Mouse (Mus musculus) liver, embryonic 14.5 days (tissue): ENCODE measurements around the gene Sp1. TPM values are rescaled to one million over a fixed set of nuclear protein-coding genes. Genes with fewer than 3 reads are reported as not detected.

Source experiments
- ATAC-seq: fragments of 200-750 bp; cut with Nextera tagmentation; 2 replicates; pipeline ENCODE4 v1.8.0; 2017; ENCODE audit warnings: moderate number of reproducible peaks, mild to moderate bottlenecking, moderate library complexity; ENCODE audit not compliant: insufficient read depth
- DNase-seq, 3 experiments: peaks; one replicate each; pipeline ENCODE4 v3.0.0-alpha.2; 2012 to 2013; ENCODE audit warnings: low read depth in 3 of 3, low spot score in 3 of 3
- H3K27ac ChIP-seq: fragments of 300-500 bp; sonication (generic); 2 replicates; pipeline ENCODE4 v1.5.1; 2014; ENCODE audit warnings: moderate library complexity, mild to moderate bottlenecking, control low read depth, inconsistent platforms
- H3K27me3 ChIP-seq: fragments of 300-500 bp; sonication (generic); 2 replicates; pipeline ENCODE4 v1.6.1; 2014; ENCODE audit warnings: mild to moderate bottlenecking, low read length, moderate library complexity; ENCODE audit not compliant: control insufficient read depth, insufficient read depth
- H3K36me3 ChIP-seq: fragments of 300-500 bp; sonication (generic); replicated peaks from 2 replicates; pipeline ENCODE4 v1.6.1; 2014; ENCODE audit warnings: low read depth; ENCODE audit not compliant: control insufficient read depth, insufficient read depth
- H3K4me1 ChIP-seq, 2 experiments: fragments of 200-500 bp in 1 of 2; fragments of 300-500 bp in 1 of 2; sonication (generic) in 1 of 2; replicated peaks; 2 replicates each; pipeline ENCODE4 v1.6.1; 2012 to 2014; ENCODE audit warnings: antibody characterized with exemption in 1 of 2, inconsistent platforms in 1 of 2, low read length in 1 of 2; ENCODE audit not compliant: control insufficient read depth in 2 of 2, insufficient read depth in 2 of 2
- H3K4me2 ChIP-seq: fragments of 300-500 bp; sonication (generic); 2 replicates; pipeline ENCODE4 v1.6.1; 2014; ENCODE audit warnings: low read depth, mild to moderate bottlenecking, control low read depth, moderate library complexity
- H3K4me3 ChIP-seq, 2 experiments: fragments of 200-500 bp in 1 of 2; fragments of 300-500 bp in 1 of 2; sonication (generic) in 1 of 2; 2 replicates each; pipeline ENCODE4 v1.5.1; 2012 to 2014; ENCODE audit warnings: low read depth in 2 of 2, low read length in 2 of 2, mild to moderate bottlenecking in 2 of 2, control low read depth in 1 of 2, inconsistent platforms in 1 of 2, moderate library complexity in 1 of 2; ENCODE audit not compliant: insufficient read depth in 1 of 2
- H3K9ac ChIP-seq: fragments of 300-500 bp; sonication (generic); replicated peaks from 2 replicates; pipeline ENCODE4 v1.6.1; 2014; ENCODE audit warnings: mild to moderate bottlenecking, control low read depth, moderate library complexity
- H3K9me3 ChIP-seq: fragments of 300-500 bp; sonication (generic); 2 replicates; pipeline ENCODE4 v1.6.1; 2016; ENCODE audit warnings: low read length, mixed read lengths; ENCODE audit not compliant: control insufficient read depth
- CTCF ChIP-seq: IDR thresholded peaks from 2 replicates; pipeline ENCODE4 v1.5.1; 2016; ENCODE audit warnings: antibody characterized with exemption, low read depth, control low read depth
- EP300 ChIP-seq: IDR thresholded peaks from 2 replicates; pipeline ENCODE4 v1.6.1; 2016; ENCODE audit warnings: antibody characterized with exemption, low read depth
- WGBS: fragments of 180-500 bp; shearing (Covaris S2); extraction: QIAGEN DNeasy Blood & Tissue Kit; methylation state at CpG from one replicate; pipeline ENCODE4 v1.1.7; 2014; ENCODE audit not compliant: insufficient replicate concordance; 5-methylcytosine and 5-hydroxymethylcytosine counted together
- polyA plus RNA-seq, 2 experiments: library from polyadenylated mRNA; depleted of rRNA in 1 of 2; stranded (reverse) in 1 of 2; unstranded in 1 of 2; fragments of >200 nt; fragmentation: Nextera tagmentation in 1 of 2; extraction: Ambion mirVana in 1 of 2; gene quantifications; 2 replicates each; pipeline versions ENCODE4 v1.2.1 to v1.2.3; 2012 to 2014

The Sp1 gene
- polyA plus RNA-seq (2012; rRNA removed): 9.2 and 9.5 TPM in 2 replicates
- polyA plus RNA-seq (2014; fragmentation: Nextera tagmentation; extraction: Ambion mirVana): 5.0 and 5.4 TPM in 2 replicates

DNA sequence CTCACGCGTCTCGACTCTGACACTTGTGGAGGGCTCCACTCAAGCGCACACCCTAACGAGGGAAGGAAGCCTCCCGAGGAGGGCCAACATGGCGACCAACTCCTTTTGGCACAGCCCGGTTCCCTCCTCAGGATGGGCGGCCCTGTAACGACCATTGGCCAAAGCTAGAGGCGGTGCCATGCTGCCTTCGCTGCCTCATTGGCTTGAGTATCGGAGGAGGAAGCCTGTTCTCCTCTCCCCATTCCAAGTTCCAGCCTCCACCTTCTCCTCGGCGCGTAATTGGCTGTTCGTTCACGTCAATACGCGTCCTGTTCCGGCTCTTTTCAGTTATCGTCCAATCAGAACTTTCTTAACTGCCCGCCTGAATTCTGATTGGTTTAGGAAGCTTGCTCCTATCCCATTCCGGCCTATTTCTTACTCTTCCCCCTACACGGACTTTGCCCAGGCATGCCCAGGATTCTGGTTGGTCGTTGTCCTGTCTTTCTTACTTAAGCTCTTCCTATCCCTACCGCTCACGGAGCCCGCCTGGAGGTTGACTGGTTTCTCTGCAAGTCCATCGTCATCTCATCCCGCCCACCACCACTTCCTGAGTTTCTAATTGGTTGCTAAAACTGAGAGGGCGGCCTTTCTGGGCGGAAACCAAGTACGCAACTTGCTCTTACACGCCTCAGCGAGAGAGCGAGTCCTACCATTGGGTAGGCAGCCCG, at the start of gene Sp1:
TSS of gene Sp1 (plus strand) at position 655 of the 707 bp plus-strand sequence.
- TF ChIP-seq CTCF (peak; percentile 35; the same call in 1 of the 2 replicates), EP300 (peak; percentile 31)
- WGBS: under 1% methylated on average over 37 of the region's 38 CpGs
- ATAC-seq: peak; percentile 87

DNA sequence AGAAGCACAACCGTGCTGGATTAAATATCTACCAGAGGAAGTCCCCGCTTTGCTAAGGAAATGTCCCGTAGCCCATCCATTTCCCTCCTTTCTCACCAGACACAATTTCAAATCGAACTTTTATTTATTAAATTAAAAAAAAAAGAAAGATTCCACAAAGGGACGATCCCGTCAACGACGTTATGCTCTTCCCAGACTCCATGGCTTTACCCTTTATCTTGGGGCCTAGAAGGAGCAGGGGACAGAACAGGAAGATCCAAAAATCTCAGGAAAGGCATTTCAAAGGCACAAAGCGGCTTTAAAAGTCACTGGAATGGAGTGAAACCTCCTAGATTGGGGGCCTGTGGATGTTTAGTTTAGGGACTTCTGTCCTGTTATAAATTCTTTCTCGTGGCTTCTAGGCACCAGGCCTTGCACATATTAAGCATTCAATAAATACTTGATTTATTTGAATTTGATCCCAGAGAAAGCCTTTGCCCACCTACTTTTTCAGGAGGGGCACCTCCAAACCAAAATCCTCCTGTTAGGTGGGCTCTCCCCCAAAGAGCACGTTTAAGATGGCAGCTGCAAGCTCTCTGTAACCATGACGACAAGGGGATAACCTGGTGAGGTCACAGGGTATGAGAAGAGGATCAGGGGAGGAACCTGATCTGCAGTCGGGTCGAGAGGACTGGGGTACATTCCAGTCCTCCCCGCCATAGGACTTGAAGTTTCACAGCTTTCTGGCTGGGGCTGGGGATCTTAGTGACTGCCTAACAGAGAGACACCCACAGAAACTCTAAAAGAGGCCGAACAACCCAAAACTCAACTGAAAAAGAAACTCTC, 49.2 kb upstream of the Sp1 start:
- Histone ChIP-seq H3K27me3 (peaks cover 53% of the 10 kb centered on the region), H3K4me1 (no peaks in the 10 kb centered on the region; a peak in 1 of 4 replicates), H3K36me3 (no peaks in the 10 kb centered on the region), H3K4me3 (no peak overlapping the region), H3K27ac (no peak overlapping the region), H3K9me3 (no peaks in the 10 kb centered on the region), H3K4me2 (peak overlapping the region; percentile 73), H3K9ac (no peak overlapping the region)
- WGBS: 34% methylated on average over 16 of the region's 16 CpGs
- ATAC-seq (no peak), DNase-seq (no peak)
- no peak for TF ChIP-seq CTCF
- no peak for TF ChIP-seq EP300

More for the DNA sequence above, at the start of gene Sp1:
- Histone ChIP-seq H3K27me3 (no peaks in the 10 kb centered on the region), H3K4me1 (peaks cover 24 to 30% of the 10 kb centered on the region in 2 experiments), H3K9ac (peak within 1 kb of the TSS; percentile 92), H3K27ac (peak within 1 kb of the TSS; percentile 88), H3K36me3 (peaks cover 34% of the 10 kb centered on the region), H3K4me3 (peak within 1 kb of the TSS; percentile 58 to 79), H3K9me3 (no peaks in the 10 kb centered on the region), H3K4me2 (peak within 1 kb of the TSS; percentile 89)
- DNase-seq: peak; percentile 100

DNA sequence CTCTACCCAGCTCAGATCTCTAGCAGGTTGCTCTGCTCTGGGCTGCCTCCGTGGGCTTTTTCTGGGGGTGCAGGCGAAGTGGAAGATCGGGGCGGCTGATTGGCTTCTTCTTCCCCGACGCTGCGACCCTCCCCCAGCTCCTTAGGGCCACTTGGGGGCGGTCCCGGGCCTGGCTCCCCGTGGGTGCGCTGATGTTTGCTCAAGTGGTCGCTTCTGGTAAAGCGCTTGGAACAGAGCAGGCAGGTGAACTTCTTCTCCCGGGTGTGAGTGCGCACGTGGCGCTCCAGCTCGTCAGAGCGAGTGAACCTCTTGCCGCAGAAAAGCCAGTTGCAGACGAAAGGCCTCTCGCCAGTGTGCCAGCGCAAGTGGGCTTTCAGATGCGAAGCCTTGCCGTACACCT, 47.8 kb upstream of the Sp1 start:
- ATAC-seq (no peak), DNase-seq (no peak)
- no peak for TF ChIP-seq CTCF
- Histone ChIP-seq H3K27me3 (peaks cover 63% of the 10 kb centered on the region), H3K9ac (no peak overlapping the region), H3K4me2 (no peak overlapping the region), H3K4me1 (no peaks in the 10 kb centered on the region; a peak in 1 of 4 replicates), H3K27ac (no peak overlapping the region), H3K9me3 (no peaks in the 10 kb centered on the region), H3K4me3 (no peak overlapping the region), H3K36me3 (no peaks in the 10 kb centered on the region)
- WGBS: 3% methylated on average over 25 of the region's 25 CpGs

DNA sequence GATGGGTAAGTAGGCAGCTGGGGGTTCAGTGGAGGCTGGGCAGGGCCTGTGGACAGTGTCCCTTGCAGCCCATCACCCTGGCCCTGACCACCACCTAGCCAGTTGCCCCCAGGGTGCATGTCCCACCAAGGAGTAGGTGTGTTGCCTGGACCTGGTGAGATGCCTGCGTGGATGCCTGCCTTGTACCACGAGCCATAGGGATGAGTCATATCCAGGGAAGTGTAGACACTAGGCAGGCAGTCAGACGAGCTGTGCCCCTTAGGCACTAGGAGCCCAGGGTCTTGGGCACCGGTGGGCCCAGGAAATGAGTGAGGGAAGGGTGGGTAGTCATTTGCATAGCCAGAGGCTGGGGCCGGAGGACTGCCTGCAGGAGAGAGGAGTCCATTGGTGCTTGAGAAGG, 47.1 kb upstream of the Sp1 start:
- no peak for ATAC-seq
- WGBS: 24% methylated on average over 5 of the region's 5 CpGs

DNA sequence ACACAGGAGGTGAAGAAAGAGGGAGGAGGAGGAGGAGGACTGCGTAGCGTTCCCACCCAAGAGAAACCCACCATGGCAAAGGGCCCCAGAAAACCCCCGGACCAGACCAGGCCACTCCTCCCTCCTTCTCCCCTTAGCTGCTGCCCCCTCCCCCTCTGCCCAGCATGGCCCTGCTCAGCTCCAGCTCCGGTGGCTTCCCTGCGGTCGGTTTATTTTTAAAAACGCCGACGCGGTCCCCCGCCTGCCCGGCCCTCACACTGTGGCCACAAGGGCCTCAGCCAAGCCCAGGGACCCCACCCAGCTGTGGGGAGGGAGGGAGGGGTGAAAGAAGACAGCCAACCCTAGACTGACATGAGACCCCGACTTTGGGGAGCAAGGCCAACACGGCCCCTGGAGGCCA, 43.3 kb upstream of the Sp1 start:
- H3K4me1 ChIP-seq: 0 out of 4 replicates have a peak, but pooled peaks cover 0 to 2% of the 10 kb centered on the region in 2 experiments
- no peak overlapping the region; the same call in 1 of the 2 replicates for H3K9ac ChIP-seq
- ATAC-seq: no peak
- H3K4me2 ChIP-seq: peak overlapping the region; percentile 28; the same call in 1 of the 2 replicates
- no peak overlapping the region for H3K27ac ChIP-seq
- no peak overlapping the region for H3K4me3 ChIP-seq
- H3K9me3 ChIP-seq: no peaks in the 10 kb centered on the region
- 4% methylated on average over 14 of the region's 14 CpGs for WGBS
- TF ChIP-seq EP300 (no peak), CTCF (no peak)
- DNase-seq: no peak
- peaks cover 43% of the 10 kb centered on the region for H3K27me3 ChIP-seq
- H3K36me3 ChIP-seq: no peaks in the 10 kb centered on the region

More for the DNA sequence above, 47.1 kb upstream of the Sp1 start:
- H3K4me2 ChIP-seq: no peak overlapping the region
- DNase-seq: no peak
- peaks cover 0 to 2% of the 10 kb centered on the region in 2 experiments; a peak in 1 of 4 replicates for H3K4me1 ChIP-seq
- no peaks in the 10 kb centered on the region for H3K36me3 ChIP-seq
- no peaks in the 10 kb centered on the region for H3K9me3 ChIP-seq
- H3K4me3 ChIP-seq: no peak overlapping the region
- TF ChIP-seq CTCF: no peak
- no peak for TF ChIP-seq EP300
- no peak overlapping the region for H3K27ac ChIP-seq
- peaks cover 63% of the 10 kb centered on the region for H3K27me3 ChIP-seq
- no peak overlapping the region for H3K9ac ChIP-seq
